Mouse (Mus musculus) neural tube, embryonic 13.5 days (tissue): ENCODE data around the gene Tmtc4. TPM values are rescaled to one million over a fixed set of nuclear protein-coding genes. Genes with fewer than 3 reads are reported as not detected.

ENCODE experiments used
- ATAC-seq: fragments of 200-750 bp; cut with Nextera tagmentation; 2 replicates; pipeline ENCODE4 v1.8.0; 2017; ENCODE audit warnings: low read depth, mild to moderate bottlenecking, moderate TSS enrichment, moderate library complexity
- H3K27ac ChIP-seq: fragments of 300-500 bp; sonication (generic); replicated peaks from 2 replicates; pipeline ENCODE4 v1.5.1; 2015; ENCODE audit warnings: moderate library complexity, mild to moderate bottlenecking, inconsistent platforms
- H3K27me3 ChIP-seq: fragments of 300-500 bp; sonication (generic); 2 replicates; pipeline ENCODE4 v1.6.1; 2015; ENCODE audit warnings: mild to moderate bottlenecking, inconsistent platforms
- H3K36me3 ChIP-seq: fragments of 300-500 bp; sonication (generic); 2 replicates; pipeline ENCODE4 v1.6.1; 2015; ENCODE audit warnings: mild to moderate bottlenecking, inconsistent platforms
- H3K4me1 ChIP-seq: fragments of 300-500 bp; sonication (generic); replicated peaks from 2 replicates; pipeline ENCODE4 v1.6.1; 2015; ENCODE audit warnings: inconsistent platforms
- H3K4me2 ChIP-seq: fragments of 300-500 bp; sonication (generic); 2 replicates; pipeline ENCODE4 v1.6.1; 2015; ENCODE audit warnings: inconsistent platforms, mild to moderate bottlenecking, moderate library complexity
- H3K4me3 ChIP-seq: fragments of 300-500 bp; sonication (generic); 2 replicates; pipeline ENCODE4 v1.5.1; 2015; ENCODE audit warnings: mild to moderate bottlenecking, inconsistent platforms
- H3K9ac ChIP-seq: fragments of 300-500 bp; sonication (generic); 2 replicates; pipeline ENCODE4 v1.6.1; 2015; ENCODE audit warnings: moderate library complexity, mild to moderate bottlenecking, inconsistent platforms
- H3K9me3 ChIP-seq: fragments of 300-500 bp; sonication (generic); 2 replicates; pipeline ENCODE4 v1.6.1; 2016; ENCODE audit warnings: inconsistent platforms
- WGBS: fragments of 180-500 bp; shearing (Covaris S2); methylation state at CpG from one replicate; pipeline ENCODE4 v1.1.7; 2015; 5-methylcytosine and 5-hydroxymethylcytosine counted together
- polyA plus RNA-seq: library from polyadenylated mRNA; unstranded; fragments of >200 nt; fragmentation: Nextera tagmentation; extraction: Ambion mirVana; gene quantifications from 2 replicates; pipeline ENCODE4 v1.2.1, GENCODE M21; 2015

The Tmtc4 gene
- polyA plus RNA-seq, 1 experiment from 2014 or later, result 57.0 TPM

- no peak overlapping the region for H3K9ac ChIP-seq
- no peak for ATAC-seq
Observed at GRCm38 (mm10) chr14:122993935-122994334, 10.1 kb upstream of the Tmtc4 start.

DNA sequence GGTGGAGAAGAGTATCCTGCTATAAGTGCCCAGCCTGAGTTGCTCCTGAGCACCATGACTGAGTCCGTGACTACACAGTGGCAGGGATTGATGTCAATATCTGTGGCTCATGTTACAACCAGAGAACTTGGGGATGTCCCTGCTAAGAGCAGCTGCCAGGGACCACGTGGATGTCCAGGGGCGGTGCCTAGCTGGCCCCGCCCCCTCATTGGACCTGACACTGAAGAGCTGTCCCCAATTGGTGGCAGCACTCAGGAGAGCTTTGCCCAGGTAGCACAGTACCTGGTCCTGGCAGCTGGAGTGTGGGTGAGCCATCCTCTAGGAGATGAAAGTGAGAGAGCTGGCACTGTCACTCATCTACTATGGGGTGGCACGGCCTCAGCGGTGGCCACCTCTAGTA lies 9.1 kb upstream of the Tmtc4 start:
- H3K36me3 ChIP-seq, result no peaks in the 10 kb centered on the region
- H3K4me2 ChIP-seq, result no peak overlapping the region
- no peaks in the 10 kb centered on the region for H3K4me1 ChIP-seq
- H3K27me3 ChIP-seq, result no peaks in the 10 kb centered on the region
- no peak overlapping the region for H3K27ac ChIP-seq
- no peak overlapping the region for H3K9ac ChIP-seq
- H3K4me3 ChIP-seq, result no peak overlapping the region
- no peak for ATAC-seq
- WGBS, result 62% methylated on average over 6 of the region's 6 CpGs
- H3K9me3 ChIP-seq, result no peaks in the 10 kb centered on the region

More at GRCm38 (mm10) chr14:122993935-122994334, 10.1 kb upstream of the Tmtc4 start:
- Histone ChIP-seq H3K27ac (no peak overlapping the region), H3K4me1 (no peaks in the 10 kb centered on the region), H3K36me3 (no peaks in the 10 kb centered on the region), H3K4me3 (no peak overlapping the region), H3K4me2 (no peak overlapping the region), H3K9me3 (no peaks in the 10 kb centered on the region), H3K27me3 (no peaks in the 10 kb centered on the region)
- WGBS, result 91% methylated on average over 2 of the region's 2 CpGs

- H3K27me3 ChIP-seq, result no peaks in the 10 kb centered on the region
- no peaks in the 10 kb centered on the region for H3K36me3 ChIP-seq
- H3K4me2 ChIP-seq, result no peak overlapping the region
- no peak for ATAC-seq
- no peaks in the 10 kb centered on the region for H3K9me3 ChIP-seq
- WGBS, result 79% methylated on average over 4 of the region's 4 CpGs
- H3K9ac ChIP-seq, result no peak overlapping the region
- no peak overlapping the region for H3K4me3 ChIP-seq
- H3K4me1 ChIP-seq, result no peaks in the 10 kb centered on the region
- no peak overlapping the region for H3K27ac ChIP-seq
Observed at GRCm38 (mm10) chr14:122990521-122991052, 6.8 kb upstream of the Tmtc4 start.

GRCm38 (mm10) chr14:122986404-122986803 lies 2.6 kb upstream of the Tmtc4 start:
- no peaks in the 10 kb centered on the region for H3K9me3 ChIP-seq
- H3K27me3 ChIP-seq, result no peaks in the 10 kb centered on the region
- WGBS, result 75% methylated on average over 2 of the region's 2 CpGs
- no peaks in the 10 kb centered on the region for H3K36me3 ChIP-seq
- no peak for ATAC-seq
- H3K4me3 ChIP-seq, result no peak overlapping the region
- H3K4me2 ChIP-seq, result no peak overlapping the region
- H3K4me1 ChIP-seq, result peaks cover 20% of the 10 kb centered on the region
- no peak overlapping the region for H3K27ac ChIP-seq
- no peak overlapping the region for H3K9ac ChIP-seq

GRCm38 (mm10) chr14:122982571-122983225 lies 1.1 kb downstream of the Tmtc4 start:
- no peaks in the 10 kb centered on the region for H3K9me3 ChIP-seq
- peak overlapping the region; percentile 68 for H3K4me3 ChIP-seq
- H3K27ac ChIP-seq, result peak overlapping the region; percentile 95
- no peaks in the 10 kb centered on the region for H3K36me3 ChIP-seq
- H3K27me3 ChIP-seq, result no peaks in the 10 kb centered on the region
- peak overlapping the region; percentile 74 for H3K4me2 ChIP-seq
- peak overlapping the region; percentile 83 for H3K9ac ChIP-seq
- peak; percentile 89 for ATAC-seq
- WGBS, result under 1% methylated on average over 60 of the region's 63 CpGs
- peaks cover 43% of the 10 kb centered on the region for H3K4me1 ChIP-seq

GRCm38 (mm10) chr14:122981831-122982485 lies 1.9 kb downstream of the Tmtc4 start:
- WGBS, result 24% methylated on average over 8 of the region's 8 CpGs
- Histone ChIP-seq H3K4me2 (peak overlapping the region; percentile 74), H3K4me3 (peak overlapping the region; percentile 68), H3K9ac (peak overlapping the region; percentile 83), H3K27me3 (no peaks in the 10 kb centered on the region), H3K9me3 (no peaks in the 10 kb centered on the region), H3K4me1 (peaks cover 45% of the 10 kb centered on the region), H3K27ac (peak overlapping the region; percentile 95), H3K36me3 (no peaks in the 10 kb centered on the region)
- ATAC-seq, result no peak

- no peak for ATAC-seq
- no peak overlapping the region for H3K9ac ChIP-seq
Observed at GRCm38 (mm10) chr14:122978871-122979270, 5.0 kb downstream of the Tmtc4 start.

DNA sequence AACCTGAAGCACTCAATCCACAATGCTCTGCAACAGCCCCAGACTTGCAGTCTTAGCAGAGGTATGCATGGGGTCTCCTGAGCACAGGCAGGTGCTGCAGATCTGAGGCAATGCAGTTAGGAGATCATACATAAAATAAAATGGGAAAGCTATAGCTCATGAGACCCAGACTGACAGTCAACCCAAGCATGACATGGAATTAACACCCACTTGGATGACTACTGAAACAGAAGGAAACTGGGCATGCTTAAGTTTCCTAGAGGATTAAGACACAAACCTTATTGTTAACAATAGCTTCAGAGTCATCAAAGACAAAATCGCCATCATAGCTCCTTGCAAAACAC lies 6.1 kb downstream of the Tmtc4 start:
- WGBS, result 85% methylated on average over 1 of the region's 1 CpGs
- H3K27ac ChIP-seq, result no peak overlapping the region
- ATAC-seq, result no peak
- no peak overlapping the region for H3K9ac ChIP-seq
- peaks cover 47% of the 10 kb centered on the region for H3K4me1 ChIP-seq
- no peaks in the 10 kb centered on the region for H3K27me3 ChIP-seq
- no peak overlapping the region for H3K4me2 ChIP-seq
- H3K9me3 ChIP-seq, result no peaks in the 10 kb centered on the region
- H3K36me3 ChIP-seq, result peaks cover 3% of the 10 kb centered on the region
- no peak overlapping the region for H3K4me3 ChIP-seq

More at GRCm38 (mm10) chr14:122978871-122979270, 5.0 kb downstream of the Tmtc4 start:
- H3K27me3 ChIP-seq, result no peaks in the 10 kb centered on the region
- no peaks in the 10 kb centered on the region for H3K36me3 ChIP-seq
- no peak overlapping the region for H3K27ac ChIP-seq
- peaks cover 51% of the 10 kb centered on the region for H3K4me1 ChIP-seq
- no peaks in the 10 kb centered on the region for H3K9me3 ChIP-seq
- H3K4me3 ChIP-seq, result no peak overlapping the region
- 83% methylated on average over 3 of the region's 3 CpGs for WGBS
- H3K4me2 ChIP-seq, result no peak overlapping the region

- 76% methylated on average over 9 of the region's 9 CpGs for WGBS
- Histone ChIP-seq H3K4me3 (no peak overlapping the region), H3K9me3 (no peaks in the 10 kb centered on the region), H3K9ac (no peak overlapping the region), H3K4me2 (no peak overlapping the region), H3K4me1 (peaks cover 45% of the 10 kb centered on the region), H3K27ac (no peak overlapping the region), H3K36me3 (peaks cover 9% of the 10 kb centered on the region), H3K27me3 (no peaks in the 10 kb centered on the region)
- ATAC-seq, result no peak
Observed at GRCm38 (mm10) chr14:122977056-122977796, 6.6 kb downstream of the Tmtc4 start.

DNA sequence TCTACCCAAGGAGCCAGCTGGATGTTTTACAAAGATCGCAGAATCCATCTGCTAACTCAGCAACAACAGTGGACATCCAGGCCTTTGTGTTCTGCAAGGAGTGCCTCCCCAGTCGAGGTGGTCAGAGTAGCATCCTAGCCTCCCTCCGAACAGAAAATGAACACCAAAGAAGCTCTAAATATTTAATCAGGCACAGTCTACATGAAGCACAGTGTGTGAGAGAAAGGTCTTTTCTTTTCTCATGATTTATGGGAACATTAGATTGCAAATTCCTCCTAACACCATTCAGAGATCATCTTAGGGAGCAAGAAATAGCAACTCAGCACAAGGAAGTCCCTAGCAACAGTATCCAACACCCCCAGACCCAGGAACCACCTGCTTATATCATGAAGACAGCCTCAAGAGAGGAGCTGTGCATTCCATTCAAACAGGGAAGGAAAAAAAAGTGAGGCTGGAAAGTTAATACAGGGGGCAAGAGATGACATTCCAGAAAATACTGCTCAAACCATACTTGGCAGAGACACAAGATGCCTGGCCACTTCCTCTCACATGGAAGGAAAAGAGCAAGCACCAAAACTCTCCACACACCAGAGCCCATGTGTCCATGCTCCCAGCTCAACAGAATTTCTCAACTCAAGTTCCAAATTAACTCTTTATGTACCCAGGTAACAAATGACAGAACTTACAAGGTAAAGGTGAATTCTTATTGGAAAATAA lies 8.8 kb downstream of the Tmtc4 start:
- H3K27ac ChIP-seq, result peak overlapping the region; percentile 63; the same call in 1 of the 2 replicates

DNA sequence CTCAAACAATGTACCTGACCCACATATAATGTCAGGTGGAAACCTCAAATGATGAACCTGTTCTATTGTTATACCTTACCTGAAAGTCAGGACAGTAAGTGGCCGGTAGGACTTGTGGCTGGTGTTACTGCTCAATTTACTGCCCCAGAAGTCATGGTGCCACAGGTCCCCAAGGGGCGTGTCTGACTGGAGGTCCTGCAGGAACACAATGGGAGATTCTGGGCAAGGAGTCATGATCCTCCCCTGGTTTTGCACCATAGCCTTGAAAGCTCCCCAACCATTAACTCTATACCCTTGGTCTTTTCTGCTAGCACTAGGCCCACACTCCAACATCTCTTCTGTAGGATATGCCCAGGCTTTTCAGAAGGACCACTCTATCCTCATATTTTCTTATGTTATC lies 10.7 kb downstream of the Tmtc4 start:
- WGBS, result 91% methylated on average over 2 of the region's 2 CpGs
- H3K4me2 ChIP-seq, result no peak overlapping the region
- H3K4me1 ChIP-seq, result peaks cover 16% of the 10 kb centered on the region
- H3K27me3 ChIP-seq, result no peaks in the 10 kb centered on the region
- no peak overlapping the region for H3K4me3 ChIP-seq
- ATAC-seq, result no peak
- no peak overlapping the region for H3K27ac ChIP-seq
- peaks cover 50% of the 10 kb centered on the region for H3K36me3 ChIP-seq
- H3K9ac ChIP-seq, result no peak overlapping the region
- no peaks in the 10 kb centered on the region for H3K9me3 ChIP-seq

More for the DNA sequence above, 8.8 kb downstream of the Tmtc4 start:
- no peaks in the 10 kb centered on the region for H3K27me3 ChIP-seq
- no peak overlapping the region for H3K4me2 ChIP-seq
- WGBS, result 11% methylated on average over 3 of the region's 3 CpGs
- no peaks in the 10 kb centered on the region for H3K9me3 ChIP-seq
- peaks cover 25% of the 10 kb centered on the region for H3K4me1 ChIP-seq
- peak; percentile 68 for ATAC-seq
- no peak overlapping the region for H3K4me3 ChIP-seq
- no peak overlapping the region for H3K9ac ChIP-seq
- peaks cover 31% of the 10 kb centered on the region for H3K36me3 ChIP-seq
